Mouse (Mus musculus) erythroblast, embryonic 14.5 days (primary cell): ENCODE results near the gene Sox5.

Experiments
- GATA1 ChIP-seq: IDR thresholded peaks from 2 replicates; pipeline ENCODE4 v1.6.1; 2012; ENCODE audit warnings: low read length, inconsistent platforms, mixed read lengths
- TAL1 ChIP-seq: IDR thresholded peaks from 3 replicates; pipeline ENCODE4 v1.6.1; 2012; ENCODE audit warnings: low read length, inconsistent platforms, mixed read lengths

- TF ChIP-seq GATA1 (no peak), TAL1 (no peak)
These were observed 516.8 kb downstream of the Sox5 start for GRCm38 (mm10) chr6:144265004-144265403.
